Mouse (Mus musculus) MEL (cell line): ENCODE results near the gene Dock3.

Experiments used
- MAX ChIP-seq: IDR thresholded peaks from 2 replicates; pipeline ENCODE4 v1.6.1; 2011; ENCODE audit warnings: low read length, improper control_type of control experiment
- POLR2A ChIP-seq, 2 experiments: IDR thresholded peaks; 2 replicates each; pipeline ENCODE4 v1.6.1; 2011 to 2012; ENCODE audit warnings: low read length in 2 of 2, mild to moderate bottlenecking in 2 of 2, control low read depth in 1 of 2, improper control_type of control experiment in 1 of 2, low read depth in 1 of 2, moderate library complexity in 1 of 2; ENCODE audit not compliant: control insufficient read depth in 1 of 2, insufficient read depth in 1 of 2, poor library complexity in 1 of 2
- POLR2AphosphoS2 ChIP-seq: IDR thresholded peaks from 2 replicates; pipeline ENCODE4 v1.6.1; 2011; ENCODE audit warnings: low read length, improper control_type of control experiment
- SIN3A ChIP-seq: IDR thresholded peaks from 2 replicates; pipeline ENCODE4 v1.6.1; 2012; ENCODE audit warnings: low read length, improper control_type of control experiment, inconsistent platforms
- SMC3 ChIP-seq: IDR thresholded peaks from 2 replicates; pipeline ENCODE4 v1.6.1; 2011; ENCODE audit warnings: low read depth, low read length, improper control_type of control experiment
- TCF12 ChIP-seq: IDR thresholded peaks from 2 replicates; pipeline ENCODE4 v1.6.1; 2014; ENCODE audit warnings: low read depth, mild to moderate bottlenecking, inconsistent platforms, low read length, improper control_type of control experiment, moderate library complexity
- USF1 ChIP-seq: IDR thresholded peaks from 2 replicates; pipeline ENCODE4 v1.6.1; 2014; ENCODE audit warnings: low read depth, mild to moderate bottlenecking, inconsistent platforms, low read length, improper control_type of control experiment, moderate library complexity
- ZNF384 ChIP-seq: IDR thresholded peaks from 2 replicates; pipeline ENCODE4 v1.6.1; 2012; ENCODE audit warnings: low read depth, mild to moderate bottlenecking, inconsistent platforms, low read length, improper control_type of control experiment

DNA sequence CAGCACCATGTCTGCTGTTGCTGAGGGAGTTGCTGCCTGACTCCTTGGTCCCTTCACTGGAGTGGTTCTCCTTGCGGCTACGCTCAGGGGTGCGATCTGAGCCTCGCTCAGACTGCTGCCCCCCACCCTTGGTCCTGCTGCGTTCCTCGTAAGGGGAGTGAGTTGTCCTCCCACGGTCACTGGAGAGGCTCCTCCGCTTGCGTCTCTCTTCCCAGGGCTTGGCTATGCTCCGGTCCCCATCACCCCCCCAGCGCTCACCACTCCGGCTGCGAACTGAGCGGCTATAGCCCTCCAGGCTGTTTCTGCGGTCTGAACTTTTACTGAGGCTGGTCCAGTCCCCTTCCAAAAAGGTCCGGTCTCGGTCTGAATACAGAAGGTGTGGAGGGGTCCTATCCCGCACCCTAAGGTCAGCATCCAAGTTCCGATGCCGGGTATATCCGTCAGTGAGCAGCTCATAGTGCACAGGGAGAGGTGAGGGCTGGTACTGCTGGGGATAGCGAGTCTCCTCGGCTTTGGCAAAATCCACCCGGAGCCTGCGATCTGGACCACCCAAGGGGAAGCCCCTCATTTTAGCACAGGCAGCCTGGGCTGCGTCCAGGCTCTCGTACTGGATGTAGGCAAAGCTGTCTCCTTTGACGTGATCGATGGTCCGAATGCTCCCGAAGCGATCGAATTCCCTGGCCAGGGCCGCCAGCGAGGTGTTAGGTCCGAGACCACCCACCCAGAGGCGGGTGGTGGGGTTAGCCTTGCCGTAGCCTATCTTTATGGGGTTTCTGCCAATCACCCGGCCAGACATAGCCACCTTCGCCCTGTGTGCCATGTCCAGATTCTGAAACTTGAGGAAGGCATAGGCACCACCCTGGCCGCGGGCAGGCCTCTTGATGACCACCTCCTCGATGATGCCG lies 346.5 kb downstream of the Dock3 start:
- no peak for TF ChIP-seq ZNF384
- TF ChIP-seq SMC3: no peak
- no peak; a peak in 1 of 4 replicates for TF ChIP-seq POLR2A (IDR thresholded peaks at IDR 0.05; ENCODE audit: control insufficient read depth in 1 of 2, insufficient read depth in 1 of 2, low read depth in 1 of 2, low read length in 2 of 2, poor library complexity in 1 of 2)
- TF ChIP-seq USF1: no peak
- no peak for TF ChIP-seq POLR2AphosphoS2
- TF ChIP-seq MAX: no peak
- no peak for TF ChIP-seq SIN3A
- TF ChIP-seq TCF12: no peak
